Mouse (Mus musculus) stomach, embryonic 14.5 days (tissue): ENCODE measurements around the gene B4galnt2. TPM values are rescaled to one million over a fixed set of nuclear protein-coding genes. Genes with fewer than 3 reads are reported as not detected.

Source experiments
- ATAC-seq: fragments of 200-750 bp; cut with Nextera tagmentation; 2 replicates; pipeline ENCODE4 v1.8.0; 2017; ENCODE audit warnings: low read depth, moderate TSS enrichment; ENCODE audit not compliant: insufficient number of reproducible peaks, insufficient read depth, low FRiP score
- H3K27ac ChIP-seq: fragments of 300-500 bp; sonication (generic); 2 replicates; pipeline ENCODE4 v1.5.1; 2014; ENCODE audit warnings: mild to moderate bottlenecking, low read length, moderate library complexity, mixed read lengths
- H3K27me3 ChIP-seq: fragments of 300-500 bp; sonication (generic); 2 replicates; pipeline ENCODE4 v1.6.1; 2014; ENCODE audit warnings: low read length, control low read depth, mixed read lengths; ENCODE audit not compliant: control insufficient read depth, insufficient read depth
- H3K36me3 ChIP-seq: fragments of 300-500 bp; sonication (generic); 2 replicates; pipeline ENCODE4 v1.6.1; 2014; ENCODE audit warnings: mild to moderate bottlenecking, control low read depth, low read length, moderate library complexity, mixed read lengths; ENCODE audit not compliant: control insufficient read depth, insufficient read depth
- H3K4me1 ChIP-seq: fragments of 300-500 bp; sonication (generic); 2 replicates; pipeline ENCODE4 v1.6.1; 2014; ENCODE audit warnings: low read length, control low read depth, mixed read lengths; ENCODE audit not compliant: control insufficient read depth, insufficient read depth
- H3K4me2 ChIP-seq: fragments of 300-500 bp; sonication (generic); replicated peaks from 2 replicates; pipeline ENCODE4 v1.6.1; 2014; ENCODE audit warnings: low read depth, low read length, control low read depth
- H3K4me3 ChIP-seq: fragments of 300-500 bp; sonication (generic); 2 replicates; pipeline ENCODE4 v1.5.1; 2014; ENCODE audit warnings: low read depth, low read length, control low read depth
- H3K9ac ChIP-seq: fragments of 300-500 bp; sonication (generic); replicated peaks from 2 replicates; pipeline ENCODE4 v1.6.1; 2014; ENCODE audit warnings: low read depth, mild to moderate bottlenecking, control low read depth, low read length, moderate library complexity, mixed read lengths
- H3K9me3 ChIP-seq: fragments of 300-500 bp; sonication (generic); 2 replicates; pipeline ENCODE4 v1.6.1; 2016; ENCODE audit warnings: low read depth, low read length, control low read depth; ENCODE audit not compliant: control insufficient read depth
- WGBS: fragments of 180-500 bp; shearing (Covaris S2); extraction: QIAGEN DNeasy Blood & Tissue Kit; methylation state at CpG from one replicate; pipeline ENCODE4 v1.1.7; 2014; 5-methylcytosine and 5-hydroxymethylcytosine counted together
- polyA plus RNA-seq: library from polyadenylated mRNA; unstranded; fragments of >200 nt; fragmentation: Nextera tagmentation; extraction: Ambion mirVana; gene quantifications from 2 replicates; pipeline ENCODE4 v1.2.1, GENCODE M21; 2014

Gene B4galnt2
- polyA plus RNA-seq, 1 experiment from 2014 or later, result 3.2 TPM

- 20% methylated on average over 15 of the region's 15 CpGs for WGBS
- H3K4me1 ChIP-seq, result peaks cover 38% of the 10 kb centered on the region
- no peak overlapping the region for H3K4me3 ChIP-seq
- H3K27ac ChIP-seq, result no peak overlapping the region
- no peak overlapping the region for H3K4me2 ChIP-seq
- no peak for ATAC-seq
- no peaks in the 10 kb centered on the region for H3K36me3 ChIP-seq
- no peaks in the 10 kb centered on the region for H3K9me3 ChIP-seq
- H3K9ac ChIP-seq, result no peak overlapping the region
- H3K27me3 ChIP-seq, result peaks cover 33% of the 10 kb centered on the region
These were observed 79.7 kb downstream of the B4galnt2 start for GRCm38 (mm10) chr11:95834742-95835710.

DNA sequence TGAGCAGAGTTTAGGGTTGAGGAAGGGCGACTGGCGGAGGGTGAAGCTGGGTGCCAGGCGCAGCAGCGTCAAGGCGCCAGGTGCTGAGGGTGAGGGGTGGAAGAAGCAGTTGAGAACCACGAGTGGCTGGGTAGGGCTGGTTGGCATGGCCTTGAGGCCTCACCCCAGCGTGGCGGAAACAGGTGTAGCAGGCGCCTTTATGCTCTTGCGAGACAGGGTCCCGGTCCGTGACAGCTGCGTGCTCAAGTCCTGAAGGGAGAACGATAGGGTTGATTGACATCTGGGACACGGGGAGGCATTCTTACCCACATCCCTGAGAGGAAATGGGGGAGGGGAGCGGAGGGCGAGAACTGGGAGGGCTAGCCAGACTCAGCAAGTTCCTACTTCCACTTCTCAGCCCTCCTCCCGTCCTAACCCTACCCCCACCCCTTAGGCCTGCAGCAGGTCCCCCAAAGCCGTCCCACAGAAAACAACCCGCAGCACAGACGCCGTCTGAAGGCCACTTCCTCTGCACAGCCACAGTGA lies 80.5 kb downstream of the B4galnt2 start:
- Histone ChIP-seq H3K4me2 (no peak overlapping the region), H3K4me1 (peaks cover 38% of the 10 kb centered on the region), H3K27ac (no peak overlapping the region), H3K9ac (no peak overlapping the region), H3K27me3 (peaks cover 41% of the 10 kb centered on the region), H3K9me3 (no peaks in the 10 kb centered on the region), H3K4me3 (no peak overlapping the region), H3K36me3 (no peaks in the 10 kb centered on the region)
- 6% methylated on average over 19 of the region's 22 CpGs for WGBS
- no peak for ATAC-seq

DNA sequence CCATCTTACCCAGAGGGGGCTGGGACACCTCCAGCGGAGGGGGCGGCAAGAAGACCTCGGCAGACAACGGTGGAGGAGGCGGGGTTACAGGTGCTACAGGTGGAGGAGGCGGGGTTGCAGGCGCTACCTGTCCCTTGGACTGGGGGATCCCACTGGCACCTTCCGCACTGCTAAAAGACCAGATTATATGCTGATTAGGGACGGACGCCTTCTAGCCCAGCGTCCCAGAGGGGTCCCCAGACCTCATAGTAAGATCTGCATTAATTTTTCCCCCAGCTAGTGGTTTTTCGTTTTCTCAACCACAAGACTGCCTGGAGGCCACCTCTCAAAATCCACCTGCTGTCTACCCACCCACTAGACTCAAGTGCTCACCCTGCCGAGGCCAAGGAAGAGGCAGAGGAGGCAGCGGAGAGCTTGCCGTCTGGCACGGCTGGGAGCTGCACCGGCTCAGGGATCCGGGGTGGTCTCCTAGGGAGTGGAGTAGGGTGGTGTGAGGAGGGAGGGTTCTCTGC lies 81.0 kb downstream of the B4galnt2 start:
- Histone ChIP-seq H3K4me2 (no peak overlapping the region), H3K36me3 (no peaks in the 10 kb centered on the region), H3K9ac (no peak overlapping the region), H3K27ac (no peak overlapping the region), H3K4me3 (no peak overlapping the region), H3K27me3 (peaks cover 46% of the 10 kb centered on the region), H3K9me3 (no peaks in the 10 kb centered on the region), H3K4me1 (peaks cover 38% of the 10 kb centered on the region)
- 11% methylated on average over 18 of the region's 18 CpGs for WGBS
- ATAC-seq, result no peak

DNA sequence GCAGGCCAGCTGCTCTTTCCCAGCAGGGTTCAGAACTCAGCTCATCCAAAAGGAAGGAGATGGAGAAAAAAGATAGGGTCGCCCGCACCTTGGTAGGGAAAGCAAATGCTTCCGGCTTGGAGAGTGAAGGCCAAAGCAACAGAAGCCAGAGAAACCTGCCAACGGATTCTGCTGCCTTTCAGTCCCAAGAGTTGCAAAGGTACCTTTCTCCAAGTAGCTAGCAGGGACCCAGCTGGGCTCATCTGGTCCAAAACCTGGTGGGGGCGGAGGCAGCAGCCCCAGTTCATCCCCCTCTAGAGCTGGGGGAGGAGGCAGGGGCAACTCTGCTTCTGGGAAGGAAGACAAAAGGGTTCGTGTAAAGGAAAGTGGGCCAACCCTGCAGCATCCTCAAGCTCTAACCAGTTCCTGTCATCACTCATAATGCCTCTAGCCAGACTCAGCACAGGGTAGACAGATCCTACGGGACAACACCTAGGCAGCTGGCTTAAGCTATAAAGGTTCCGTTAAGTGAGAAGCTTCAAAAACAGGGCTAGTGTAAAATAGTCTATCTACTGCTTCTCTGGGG lies 81.6 kb downstream of the B4galnt2 start:
- Histone ChIP-seq H3K4me2 (no peak overlapping the region), H3K4me1 (peaks cover 38% of the 10 kb centered on the region), H3K4me3 (no peak overlapping the region), H3K9me3 (no peaks in the 10 kb centered on the region), H3K27me3 (peaks cover 51% of the 10 kb centered on the region), H3K36me3 (no peaks in the 10 kb centered on the region), H3K9ac (no peak overlapping the region), H3K27ac (no peak overlapping the region)
- no peak for ATAC-seq
- WGBS, result 26% methylated on average over 8 of the region's 8 CpGs

DNA sequence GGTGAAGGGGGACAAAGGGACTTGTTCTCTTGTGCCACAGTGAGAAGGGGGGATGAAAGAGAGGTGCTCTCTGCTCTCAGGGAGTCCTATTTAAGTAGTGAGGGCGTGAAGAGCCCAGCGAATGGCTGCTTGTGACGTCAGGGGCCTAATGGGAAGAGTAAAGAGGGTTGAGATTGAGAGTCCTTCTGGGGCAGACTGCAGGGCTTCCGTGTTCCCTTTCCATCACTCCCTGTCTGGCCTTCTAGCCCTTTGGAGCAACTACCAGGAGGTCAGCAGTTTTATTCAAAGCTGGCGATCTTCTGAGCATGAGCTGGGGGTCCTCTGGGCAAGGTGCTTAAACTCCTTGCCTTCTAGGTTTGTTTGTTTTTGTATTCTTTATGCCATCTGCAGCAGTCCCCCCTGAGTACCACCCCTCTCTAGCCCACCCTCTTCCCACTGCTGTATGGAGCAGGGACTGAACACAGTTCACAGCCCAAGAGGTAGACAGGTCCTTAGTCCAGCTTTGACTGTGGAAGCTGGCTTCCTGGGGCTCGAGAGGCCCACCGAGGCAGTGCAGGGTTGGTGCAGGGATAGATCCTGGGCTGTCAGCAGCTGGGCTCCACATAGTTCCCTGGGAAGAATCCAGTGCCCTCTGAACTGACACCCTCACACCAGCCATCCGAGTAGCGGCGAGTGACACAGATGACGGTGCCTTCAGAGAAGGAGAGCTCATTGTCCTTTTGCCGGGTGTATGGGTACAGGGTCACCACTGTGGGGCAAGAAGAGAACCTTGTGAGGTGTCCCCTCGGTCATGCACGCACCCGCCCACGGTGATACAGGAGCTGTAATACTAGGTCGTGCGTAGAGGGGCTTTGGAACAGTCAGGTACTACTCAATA lies 82.3 kb downstream of the B4galnt2 start:
- H3K36me3 ChIP-seq, result no peaks in the 10 kb centered on the region
- ATAC-seq, result no peak
- H3K4me3 ChIP-seq, result no peak overlapping the region
- H3K9ac ChIP-seq, result no peak overlapping the region
- WGBS, result 47% methylated on average over 18 of the region's 18 CpGs
- peaks cover 55% of the 10 kb centered on the region for H3K27me3 ChIP-seq
- no peaks in the 10 kb centered on the region for H3K9me3 ChIP-seq
- no peak overlapping the region for H3K27ac ChIP-seq
- H3K4me1 ChIP-seq, result peaks cover 36% of the 10 kb centered on the region
- no peak overlapping the region for H3K4me2 ChIP-seq

- ATAC-seq, result no peak
- Histone ChIP-seq H3K27me3 (peaks cover 56% of the 10 kb centered on the region), H3K4me2 (no peak overlapping the region), H3K36me3 (no peaks in the 10 kb centered on the region), H3K4me1 (peaks cover 29% of the 10 kb centered on the region), H3K27ac (no peak overlapping the region), H3K9me3 (no peaks in the 10 kb centered on the region), H3K4me3 (peak overlapping the region; percentile 11; the same call in 1 of the 2 replicates), H3K9ac (no peak overlapping the region)
- WGBS, result 4% methylated on average over 15 of the region's 15 CpGs
These were observed 83.0 kb downstream of the B4galnt2 start for GRCm38 (mm10) chr11:95831641-95832040.

GRCm38 (mm10) chr11:95831276-95831619 lies 83.4 kb downstream of the B4galnt2 start:
- peak overlapping the region; percentile 44 for H3K4me2 ChIP-seq
- no peak for ATAC-seq
- no peak overlapping the region for H3K9ac ChIP-seq
- H3K27ac ChIP-seq, result no peak overlapping the region
- peaks cover 58% of the 10 kb centered on the region for H3K27me3 ChIP-seq
- WGBS, result 10% methylated on average over 10 of the region's 10 CpGs
- peaks cover 27% of the 10 kb centered on the region for H3K4me1 ChIP-seq
- H3K4me3 ChIP-seq, result peak overlapping the region; percentile 11
- H3K9me3 ChIP-seq, result no peaks in the 10 kb centered on the region
- no peaks in the 10 kb centered on the region for H3K36me3 ChIP-seq
